Mouse (Mus musculus): Measurements from ENCODE around the gene Olfr370. TPM values are rescaled to one million over a fixed set of nuclear protein-coding genes. Genes with fewer than 3 reads are reported as not detected.

Gene Olfr370
- polyA plus RNA-seq, 1 experiment from 2014 or later, result not detected

DNA sequence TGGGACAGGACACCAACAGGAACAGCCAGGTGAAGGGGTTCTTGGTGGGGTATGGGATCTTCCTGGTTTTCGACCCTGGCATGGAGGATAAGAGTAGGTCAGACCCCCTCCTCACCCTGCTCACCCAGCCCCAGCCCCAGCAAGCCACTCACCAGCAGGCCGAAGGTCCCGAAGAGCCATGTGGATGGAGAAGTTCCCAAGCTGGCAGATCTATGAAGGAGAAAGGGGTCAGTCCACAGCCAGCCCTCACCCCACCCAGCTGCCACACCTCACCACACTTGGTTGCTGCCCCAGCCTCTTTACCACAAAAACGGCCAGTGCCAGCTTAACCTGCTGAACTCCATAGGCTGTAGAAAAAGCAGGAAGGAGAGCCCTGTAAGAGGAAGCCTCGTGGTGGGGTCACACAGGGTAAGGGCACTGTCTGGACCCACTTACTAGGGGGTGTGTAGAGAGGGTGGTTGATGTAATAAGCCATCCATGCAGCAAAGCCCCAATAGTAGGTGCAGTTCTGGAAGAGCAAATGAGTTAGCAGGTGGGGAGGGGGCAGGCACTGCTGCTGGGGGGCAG, 36.7 kb downstream of the Olfr370 start:
- H3K4me1 ChIP-seq (ENCODE audit: control insufficient read depth, insufficient read depth, low read length), result peaks cover 34% of the 10 kb centered on the region
- ATAC-seq (ENCODE audit: low FRiP score, low TSS enrichment), result no peak
- 72% methylated on average over 5 of the region's 5 CpGs for WGBS
- H3K9me3 ChIP-seq (ENCODE audit: control insufficient read depth, low read length), result no peaks in the 10 kb centered on the region
- no peak overlapping the region for H3K4me2 ChIP-seq (replicated peaks; ENCODE audit: low read depth, low read length)
- no peak overlapping the region for H3K27ac ChIP-seq (ENCODE audit: low read depth, low read length)
- H3K9ac ChIP-seq (ENCODE audit: low read depth, low read length), result no peak overlapping the region
- peaks cover 39% of the 10 kb centered on the region for H3K36me3 ChIP-seq (ENCODE audit: control insufficient read depth, insufficient read depth, low read length)
- no peaks in the 10 kb centered on the region for H3K27me3 ChIP-seq (ENCODE audit: control insufficient read depth, insufficient read depth, low read length)
- no peak overlapping the region for H3K4me3 ChIP-seq (ENCODE audit: low read length)

DNA sequence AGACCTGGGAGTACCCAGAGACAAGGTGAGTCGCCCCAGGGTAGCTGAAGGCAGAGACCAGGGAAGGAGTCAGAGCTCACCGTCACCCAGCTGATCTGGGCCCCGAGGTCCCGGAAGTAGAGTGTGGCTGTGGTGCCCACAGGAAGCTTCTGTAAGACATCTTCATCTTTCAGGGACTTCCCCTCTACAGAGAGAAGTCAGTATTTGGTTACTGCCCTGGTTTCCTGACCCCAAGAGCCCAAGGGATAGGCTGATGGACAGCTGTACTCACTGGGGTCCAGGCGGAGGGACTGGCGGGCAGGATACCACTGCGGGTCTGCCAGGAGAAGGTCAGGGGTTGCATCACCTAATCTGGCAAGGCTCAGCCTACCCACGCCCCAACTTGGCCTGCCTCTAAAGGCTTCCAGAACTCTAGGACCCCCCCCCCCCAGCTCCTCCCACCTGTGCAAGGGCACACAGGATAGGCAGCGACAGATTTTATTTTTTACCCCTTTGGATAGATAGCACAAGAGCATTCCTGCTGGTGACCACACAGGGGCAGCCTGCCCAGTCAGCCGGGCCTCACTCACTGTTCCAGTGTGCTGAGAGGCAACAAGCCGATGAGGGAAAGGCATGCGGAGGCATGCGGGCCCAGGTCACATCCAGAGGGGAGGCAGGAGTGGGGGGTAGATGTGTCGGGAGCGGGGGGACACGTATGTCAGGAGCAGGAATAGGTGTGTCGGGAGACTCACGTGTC, 37.7 kb downstream of the Olfr370 start:
- Histone ChIP-seq H3K4me3 (ENCODE audit: low read length) (no peak overlapping the region), H3K9me3 (ENCODE audit: control insufficient read depth, low read length) (no peaks in the 10 kb centered on the region), H3K36me3 (ENCODE audit: control insufficient read depth, insufficient read depth, low read length) (peaks cover 39% of the 10 kb centered on the region), H3K9ac (ENCODE audit: low read depth, low read length) (no peak overlapping the region), H3K27me3 (ENCODE audit: control insufficient read depth, insufficient read depth, low read length) (no peaks in the 10 kb centered on the region), H3K4me2 (replicated peaks; ENCODE audit: low read depth, low read length) (no peak overlapping the region), H3K27ac (ENCODE audit: low read depth, low read length) (no peak overlapping the region), H3K4me1 (ENCODE audit: control insufficient read depth, insufficient read depth, low read length) (peaks cover 32% of the 10 kb centered on the region)
- ATAC-seq (ENCODE audit: low FRiP score, low TSS enrichment), result no peak
- 79% methylated on average over 18 of the region's 18 CpGs for WGBS

DNA sequence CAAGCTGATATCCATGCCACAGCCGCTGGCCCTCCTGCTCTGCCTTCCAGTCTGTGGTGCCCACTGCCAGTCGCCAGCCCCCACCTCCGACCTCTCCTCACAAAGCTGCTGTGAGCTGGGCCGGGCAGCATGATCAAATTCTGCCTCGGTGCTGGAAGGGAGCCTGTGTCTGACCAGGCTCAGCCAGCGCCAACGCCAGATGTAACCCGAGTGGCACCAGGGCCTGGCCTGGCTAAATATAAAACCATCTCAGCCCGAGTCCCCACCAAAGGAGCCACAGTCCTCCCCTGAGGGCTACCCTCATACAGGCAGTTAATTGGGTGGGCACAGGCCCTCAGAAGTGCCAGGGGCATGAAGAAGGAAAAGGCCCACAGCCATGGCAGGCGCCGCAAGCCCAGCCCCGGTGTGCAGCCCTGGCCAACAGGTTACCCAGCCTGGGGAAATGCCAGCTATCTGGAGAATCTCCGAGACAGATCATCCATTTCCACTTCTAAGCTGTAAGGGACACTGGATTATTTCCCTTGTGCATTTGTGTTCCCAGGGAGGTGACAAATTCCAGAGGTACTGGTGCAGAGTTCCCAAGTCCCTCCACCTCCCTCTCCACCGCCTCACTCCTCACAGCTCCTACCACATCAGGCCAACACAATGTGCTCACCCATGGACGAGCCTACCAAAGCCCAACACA, 39.2 kb downstream of the Olfr370 start:
- 63% methylated on average over 15 of the region's 15 CpGs for WGBS
- no peak for ATAC-seq (ENCODE audit: low FRiP score, low TSS enrichment)
- no peak overlapping the region for H3K4me2 ChIP-seq (replicated peaks; ENCODE audit: low read depth, low read length)
- H3K9me3 ChIP-seq (ENCODE audit: control insufficient read depth, low read length), result no peaks in the 10 kb centered on the region
- H3K9ac ChIP-seq (ENCODE audit: low read depth, low read length), result no peak overlapping the region
- H3K27me3 ChIP-seq (ENCODE audit: control insufficient read depth, insufficient read depth, low read length), result no peaks in the 10 kb centered on the region
- peaks cover 42% of the 10 kb centered on the region for H3K4me1 ChIP-seq (ENCODE audit: control insufficient read depth, insufficient read depth, low read length)
- H3K4me3 ChIP-seq (ENCODE audit: low read length), result no peak overlapping the region
- H3K27ac ChIP-seq (ENCODE audit: low read depth, low read length), result no peak overlapping the region
- peaks cover 35% of the 10 kb centered on the region for H3K36me3 ChIP-seq (ENCODE audit: control insufficient read depth, insufficient read depth, low read length)

DNA sequence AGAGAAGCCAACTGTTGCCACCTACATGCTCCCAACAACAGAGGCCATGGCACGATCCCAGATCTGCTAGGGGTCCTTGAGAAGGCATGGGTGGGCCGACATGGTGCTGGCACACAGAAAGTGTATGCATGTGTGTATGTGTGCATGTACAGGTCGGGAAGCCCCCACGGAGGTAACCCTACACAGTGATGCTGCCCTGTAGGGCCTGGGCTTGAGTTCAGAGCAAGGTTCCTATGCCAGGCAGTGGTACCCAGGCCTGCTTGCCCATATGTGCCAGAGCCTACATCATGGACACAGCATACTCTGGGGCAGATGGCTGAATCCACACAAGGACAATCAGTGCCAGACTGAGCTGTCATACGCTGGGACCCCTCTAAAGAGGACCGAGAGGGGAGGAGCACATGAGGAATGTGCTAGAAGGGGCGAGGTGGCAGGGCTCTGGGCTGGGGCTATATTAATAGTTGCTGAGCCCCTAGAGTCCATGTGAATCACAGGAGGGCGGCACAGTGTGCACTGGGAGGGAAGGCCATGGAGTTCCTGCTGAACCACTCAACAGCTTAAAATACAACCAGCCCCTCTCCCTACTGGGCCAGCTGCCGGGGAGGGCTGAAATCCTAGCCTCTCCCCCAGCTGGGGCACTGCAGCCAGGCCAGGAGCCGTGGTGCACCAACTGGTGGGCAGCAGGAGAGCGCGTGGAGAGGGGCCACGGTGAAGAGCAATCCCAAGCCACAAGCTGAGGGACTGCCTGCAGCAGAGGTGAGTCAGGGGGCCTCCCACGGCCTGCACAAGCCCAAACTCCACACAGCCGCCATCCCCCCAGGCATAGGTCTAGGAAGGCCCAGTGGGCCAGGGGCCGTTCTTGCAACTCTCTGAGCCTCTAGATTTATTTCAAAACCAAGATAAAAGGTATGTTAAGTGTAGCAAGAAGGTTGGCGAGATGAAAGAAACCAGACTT, 40.3 kb downstream of the Olfr370 start:
- ATAC-seq (ENCODE audit: low FRiP score, low TSS enrichment), result 0 out of 2 replicates have a peak, but pooled peaks have one; percentile 6
- Histone ChIP-seq H3K36me3 (ENCODE audit: control insufficient read depth, insufficient read depth, low read length) (peaks cover 26% of the 10 kb centered on the region), H3K4me2 (replicated peaks; ENCODE audit: low read depth, low read length) (no peak overlapping the region), H3K4me1 (ENCODE audit: control insufficient read depth, insufficient read depth, low read length) (peaks cover 45% of the 10 kb centered on the region), H3K9ac (ENCODE audit: low read depth, low read length) (peak overlapping the region; percentile 31), H3K27me3 (ENCODE audit: control insufficient read depth, insufficient read depth, low read length) (no peaks in the 10 kb centered on the region), H3K4me3 (ENCODE audit: low read length) (no peak overlapping the region), H3K9me3 (ENCODE audit: control insufficient read depth, low read length) (no peaks in the 10 kb centered on the region), H3K27ac (ENCODE audit: low read depth, low read length) (0 out of 2 replicates have a peak overlapping the region, but pooled peaks have one; percentile 17)
- WGBS, result 55% methylated on average over 17 of the region's 17 CpGs

DNA sequence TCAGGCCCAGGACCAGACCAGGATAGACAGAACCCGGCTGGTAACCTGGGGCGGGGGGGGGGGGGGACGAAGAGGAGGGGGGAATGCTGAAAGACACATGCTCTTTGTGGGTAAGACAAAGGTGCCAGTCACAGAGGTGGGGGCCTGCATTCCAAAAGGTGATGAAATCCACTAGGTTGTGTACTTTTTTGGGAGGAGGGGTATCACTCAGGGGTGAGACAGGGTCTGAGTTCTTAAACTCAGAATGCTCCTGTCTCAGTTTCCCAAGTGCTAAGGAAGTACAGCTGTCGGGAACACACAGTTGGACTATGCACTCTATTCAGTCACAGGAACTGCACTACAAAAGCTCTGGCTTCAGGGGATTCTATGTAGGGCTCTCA, 40.9 kb downstream of the Olfr370 start:
- H3K9me3 ChIP-seq (ENCODE audit: control insufficient read depth, low read length), result no peaks in the 10 kb centered on the region
- no peak overlapping the region for H3K4me2 ChIP-seq (replicated peaks; ENCODE audit: low read depth, low read length)
- peaks cover 21% of the 10 kb centered on the region for H3K36me3 ChIP-seq (ENCODE audit: control insufficient read depth, insufficient read depth, low read length)
- no peak for ATAC-seq (ENCODE audit: low FRiP score, low TSS enrichment)
- H3K27ac ChIP-seq (ENCODE audit: low read depth, low read length), result 0 out of 2 replicates have a peak overlapping the region, but pooled peaks have one; percentile 17
- H3K4me3 ChIP-seq (ENCODE audit: low read length), result no peak overlapping the region
- peaks cover 45% of the 10 kb centered on the region for H3K4me1 ChIP-seq (ENCODE audit: control insufficient read depth, insufficient read depth, low read length)
- H3K9ac ChIP-seq (ENCODE audit: low read depth, low read length), result peak overlapping the region; percentile 31; the same call in 1 of the 2 replicates
- no peaks in the 10 kb centered on the region for H3K27me3 ChIP-seq (ENCODE audit: control insufficient read depth, insufficient read depth, low read length)
- WGBS, result 71% methylated on average over 3 of the region's 4 CpGs

DNA sequence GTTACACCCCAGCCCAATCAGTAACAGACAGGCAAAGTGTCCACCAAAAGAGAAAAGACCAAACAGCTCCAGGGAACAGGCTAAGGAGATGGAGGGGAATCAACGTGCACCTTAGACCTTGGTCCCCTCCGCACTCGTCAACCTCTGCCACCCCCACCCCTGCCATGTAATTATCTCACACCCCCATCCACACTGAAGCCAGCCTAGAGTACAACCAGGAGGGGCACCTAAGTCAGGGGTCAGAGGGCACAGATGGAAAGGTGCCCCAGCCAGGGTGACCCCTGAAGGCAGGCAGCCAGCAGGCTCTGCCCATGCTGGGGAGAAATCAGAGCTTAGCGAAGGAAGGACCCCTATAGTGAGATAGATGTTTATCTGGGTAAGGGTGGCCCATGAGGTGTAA, 41.3 kb downstream of the Olfr370 start:
- Histone ChIP-seq H3K27ac (ENCODE audit: low read depth, low read length) (no peak overlapping the region), H3K9me3 (ENCODE audit: control insufficient read depth, low read length) (no peaks in the 10 kb centered on the region), H3K4me1 (ENCODE audit: control insufficient read depth, insufficient read depth, low read length) (peaks cover 45% of the 10 kb centered on the region), H3K36me3 (ENCODE audit: control insufficient read depth, insufficient read depth, low read length) (peaks cover 17% of the 10 kb centered on the region), H3K27me3 (ENCODE audit: control insufficient read depth, insufficient read depth, low read length) (no peaks in the 10 kb centered on the region), H3K4me2 (replicated peaks; ENCODE audit: low read depth, low read length) (no peak overlapping the region), H3K4me3 (ENCODE audit: low read length) (no peak overlapping the region), H3K9ac (ENCODE audit: low read depth, low read length) (peak overlapping the region; percentile 25; the same call in 1 of the 2 replicates)
- no peak for ATAC-seq (ENCODE audit: low FRiP score, low TSS enrichment)
- WGBS, result 43% methylated on average over 4 of the region's 4 CpGs

DNA sequence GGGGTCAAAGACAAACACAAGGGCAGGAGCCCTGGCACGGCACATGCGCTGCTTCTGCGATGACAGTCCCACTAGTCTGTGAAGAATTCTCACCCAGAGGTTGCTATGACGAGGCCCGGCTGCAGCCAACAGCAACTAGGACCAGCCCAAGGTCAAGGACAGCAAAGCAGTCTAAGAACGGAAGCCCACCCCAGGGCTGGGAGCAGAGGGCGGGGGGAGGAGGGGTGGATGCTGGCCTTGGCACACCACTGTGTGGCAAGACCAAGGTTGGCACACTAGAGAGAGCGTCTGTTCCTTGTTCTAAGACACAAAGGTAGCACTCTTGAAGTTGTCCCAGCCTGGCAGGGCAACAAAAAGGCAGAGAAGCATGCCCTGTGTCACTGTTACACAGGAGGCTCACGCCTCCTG, 41.8 kb downstream of the Olfr370 start:
- peak overlapping the region; percentile 25; the same call in 1 of the 2 replicates for H3K9ac ChIP-seq (ENCODE audit: low read depth, low read length)
- no peak overlapping the region for H3K27ac ChIP-seq (ENCODE audit: low read depth, low read length)
- no peak overlapping the region for H3K4me2 ChIP-seq (replicated peaks; ENCODE audit: low read depth, low read length)
- peaks cover 45% of the 10 kb centered on the region for H3K4me1 ChIP-seq (ENCODE audit: control insufficient read depth, insufficient read depth, low read length)
- H3K36me3 ChIP-seq (ENCODE audit: control insufficient read depth, insufficient read depth, low read length), result peaks cover 12% of the 10 kb centered on the region
- H3K4me3 ChIP-seq (ENCODE audit: low read length), result no peak overlapping the region
- WGBS, result 44% methylated on average over 9 of the region's 9 CpGs
- no peaks in the 10 kb centered on the region for H3K27me3 ChIP-seq (ENCODE audit: control insufficient read depth, insufficient read depth, low read length)
- ATAC-seq (ENCODE audit: low FRiP score, low TSS enrichment), result no peak
- no peaks in the 10 kb centered on the region for H3K9me3 ChIP-seq (ENCODE audit: control insufficient read depth, low read length)

DNA sequence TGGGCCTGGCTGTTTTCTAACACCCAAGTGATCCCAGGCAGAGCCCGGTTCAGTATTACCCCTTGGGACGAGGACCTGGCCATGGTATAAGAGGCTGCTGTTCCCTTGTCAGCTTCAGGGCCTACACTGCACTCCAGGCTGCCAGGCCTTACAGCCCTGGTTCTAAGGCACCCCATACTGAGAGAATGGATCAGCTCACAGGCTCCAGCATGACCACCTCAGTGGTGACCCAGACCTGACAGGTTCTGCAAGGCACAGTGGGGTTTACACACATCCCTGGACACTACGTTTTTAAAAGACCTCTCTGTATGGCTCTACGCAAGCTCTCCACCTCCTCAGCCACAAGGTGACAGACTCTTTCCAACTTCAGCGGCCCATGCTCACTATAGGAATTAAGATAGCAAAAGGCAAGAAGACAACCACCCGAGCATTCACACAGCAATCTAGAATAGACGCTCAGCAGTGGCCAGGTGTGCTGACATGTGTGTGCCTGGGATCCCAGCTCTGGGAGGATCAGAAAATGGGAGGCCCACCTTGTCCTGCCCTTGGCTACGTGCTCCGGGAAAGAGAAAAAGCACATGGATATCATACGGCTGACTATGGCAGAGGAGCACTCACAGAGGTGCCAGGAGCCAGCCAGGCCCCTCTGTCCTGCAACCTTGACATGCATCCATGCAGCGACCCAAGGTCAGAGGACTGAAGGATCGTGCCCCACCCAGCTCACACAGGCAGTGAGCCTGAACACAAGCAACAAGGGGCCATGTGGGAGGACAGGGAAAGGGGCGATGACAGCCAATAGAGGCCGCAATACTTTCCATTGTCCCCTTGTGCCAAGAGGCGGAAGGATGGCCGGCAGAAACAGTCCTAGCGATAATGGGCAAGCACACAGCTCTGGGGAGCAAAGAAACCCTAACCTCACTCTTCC, 42.8 kb downstream of the Olfr370 start:
- Histone ChIP-seq H3K9me3 (ENCODE audit: control insufficient read depth, low read length) (no peaks in the 10 kb centered on the region), H3K36me3 (ENCODE audit: control insufficient read depth, insufficient read depth, low read length) (peaks cover 2% of the 10 kb centered on the region), H3K9ac (ENCODE audit: low read depth, low read length) (peak overlapping the region; percentile 23; the same call in 1 of the 2 replicates), H3K4me3 (ENCODE audit: low read length) (no peak overlapping the region), H3K4me1 (ENCODE audit: control insufficient read depth, insufficient read depth, low read length) (peaks cover 45% of the 10 kb centered on the region), H3K4me2 (replicated peaks; ENCODE audit: low read depth, low read length) (no peak overlapping the region), H3K27me3 (ENCODE audit: control insufficient read depth, insufficient read depth, low read length) (no peaks in the 10 kb centered on the region), H3K27ac (ENCODE audit: low read depth, low read length) (no peak overlapping the region; the same call in 1 of the 2 replicates)
- 69% methylated on average over 17 of the region's 17 CpGs for WGBS
- no peak for ATAC-seq (ENCODE audit: low FRiP score, low TSS enrichment)
